Mouse (Mus musculus) fibroblast of lung, adult 2 months (primary cell): ENCODE data around the gene Resp18.

Experiments
- DNase-seq: peaks from one replicate; pipeline ENCODE4 v3.0.0-alpha.2; 2011; ENCODE audit warnings: low read depth

Gene Resp18

DNA sequence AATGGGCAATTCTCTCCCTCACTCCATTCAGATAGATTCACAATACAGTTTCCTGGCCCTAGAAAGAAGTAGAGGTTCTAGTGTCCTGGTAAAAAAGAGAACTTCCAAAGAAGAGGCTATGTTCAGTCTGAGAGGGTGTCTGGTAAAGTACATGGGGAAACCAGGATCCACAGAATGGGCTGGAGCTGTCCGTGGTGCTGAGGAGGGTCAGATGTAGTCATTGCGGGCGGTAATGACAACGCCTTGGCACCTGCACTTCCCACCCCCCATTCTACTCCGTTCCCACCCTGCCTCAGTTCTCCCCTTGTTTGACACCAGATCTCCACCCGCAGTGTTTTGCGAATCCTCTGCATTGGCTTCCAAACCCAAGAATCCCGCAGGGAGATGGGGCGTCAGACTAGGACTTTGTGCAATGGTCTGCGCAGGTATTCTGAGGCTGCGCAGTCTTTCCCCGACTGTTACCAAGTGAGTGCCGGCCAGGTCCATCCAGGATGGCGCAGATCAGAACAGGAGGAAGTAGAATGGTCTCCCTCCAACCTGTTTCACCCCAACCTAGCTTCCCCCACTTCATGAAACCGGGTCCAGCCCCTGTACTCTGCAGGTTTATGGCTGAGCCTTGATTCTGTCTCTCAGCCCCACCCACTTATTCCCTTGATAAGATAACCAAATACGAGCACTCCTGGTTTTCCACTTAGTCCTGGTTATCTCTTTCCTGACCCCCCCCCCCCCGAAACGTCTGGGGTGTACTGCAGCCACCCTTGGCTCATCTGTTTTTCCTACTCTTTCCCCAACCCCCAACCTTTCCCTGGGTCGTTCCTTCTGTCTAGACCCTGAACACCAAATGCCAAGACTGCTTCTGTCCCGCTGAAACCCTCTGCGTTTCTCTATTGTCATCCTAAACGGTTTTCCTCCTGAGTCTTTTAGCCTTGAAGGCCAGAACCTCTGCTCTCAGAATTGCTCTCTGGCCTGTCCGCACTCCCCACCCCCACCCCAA, 723 bp downstream of the Resp18 start:
- DNase-seq = no peak

DNA sequence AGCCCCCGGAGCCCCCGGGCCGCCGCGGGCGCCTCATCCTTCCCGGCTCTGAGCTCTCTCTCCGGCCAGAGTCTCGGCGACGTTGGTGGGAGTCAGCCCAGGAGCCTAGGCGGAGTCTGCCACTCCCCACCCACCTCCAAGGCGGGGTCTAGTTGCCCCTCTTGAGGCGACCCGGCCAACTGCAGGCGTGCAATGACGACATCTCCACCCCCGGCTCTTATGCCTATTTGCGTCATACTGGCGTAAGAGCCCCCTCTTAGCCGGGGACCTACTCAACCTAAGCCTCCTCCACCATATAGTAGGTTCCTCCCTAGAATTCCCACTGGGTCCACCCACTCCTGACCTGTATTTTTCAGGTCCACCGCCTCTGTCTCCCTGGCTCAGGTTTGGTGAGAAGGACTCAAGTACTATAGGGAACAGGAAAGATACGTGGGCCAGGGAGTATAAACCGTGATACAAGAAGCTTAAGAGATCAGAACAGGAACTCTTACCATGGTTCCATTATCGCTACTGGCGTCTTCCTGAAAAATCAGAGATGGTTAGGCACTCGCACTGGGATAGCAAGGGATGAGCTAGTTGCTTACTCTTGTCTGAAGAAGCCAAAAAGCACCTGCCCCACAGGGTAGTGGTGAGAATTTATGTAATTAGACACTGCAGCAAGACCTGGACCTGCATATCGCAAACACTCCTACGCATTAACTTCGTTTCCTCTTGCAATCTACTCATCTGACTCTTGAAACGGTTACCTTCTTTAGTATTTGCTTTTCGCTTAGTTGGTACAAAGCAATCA, 13.9 kb downstream of the Resp18 start, which contains the start of gene Ptprn:
Gene Ptprn (minus strand): TSS at position 412 of the 790 bp plus-strand sequence.
- DNase-seq = no peak

DNA sequence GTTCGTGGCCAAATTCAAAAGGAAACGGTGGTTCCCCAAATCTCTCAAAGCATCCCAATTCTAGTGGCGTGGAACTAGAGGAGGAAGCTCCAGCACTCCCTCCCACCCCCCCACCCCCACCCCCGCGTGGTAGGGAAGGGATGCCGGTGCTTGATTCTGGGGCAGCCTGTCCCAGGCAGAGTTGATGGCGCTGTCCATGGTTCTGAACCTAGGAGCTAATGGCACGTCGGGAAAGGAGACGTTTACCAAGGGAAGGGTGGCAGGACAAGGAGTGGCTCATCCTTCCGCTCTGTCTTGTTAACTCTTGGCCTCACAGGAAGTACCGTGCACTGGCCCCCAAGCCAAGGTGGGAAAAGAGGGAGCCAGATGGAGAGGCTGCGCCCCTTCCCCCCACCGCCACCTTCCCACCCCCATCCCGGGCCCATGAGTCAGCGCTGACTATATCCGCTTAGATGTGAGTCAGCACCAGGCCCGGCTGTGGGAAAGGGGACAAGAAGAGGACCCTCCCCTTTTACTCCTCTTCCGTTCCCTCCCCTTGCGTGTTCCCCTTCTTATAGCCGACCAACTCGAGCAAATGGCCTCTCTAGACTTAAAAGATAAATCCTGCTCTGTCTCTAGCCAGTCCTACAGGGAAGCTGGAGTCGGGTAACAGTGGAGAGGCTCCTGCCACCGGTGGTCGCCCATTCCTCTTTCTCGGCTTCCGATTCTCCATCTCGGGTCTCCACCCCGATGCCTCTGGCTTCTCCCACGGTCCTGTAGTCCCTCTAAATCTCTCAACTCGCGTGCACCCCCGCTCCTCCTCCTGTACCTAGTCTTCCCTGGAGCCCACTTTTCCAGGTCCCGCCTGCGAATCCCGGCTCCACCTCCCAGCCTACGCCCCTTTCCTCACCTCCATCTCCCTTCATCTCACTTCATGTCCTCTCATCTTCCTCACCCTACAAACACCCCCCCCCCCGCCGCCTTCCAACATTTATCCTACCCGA, 15.0 kb downstream of the Resp18 start:
- no peak for DNase-seq

DNA sequence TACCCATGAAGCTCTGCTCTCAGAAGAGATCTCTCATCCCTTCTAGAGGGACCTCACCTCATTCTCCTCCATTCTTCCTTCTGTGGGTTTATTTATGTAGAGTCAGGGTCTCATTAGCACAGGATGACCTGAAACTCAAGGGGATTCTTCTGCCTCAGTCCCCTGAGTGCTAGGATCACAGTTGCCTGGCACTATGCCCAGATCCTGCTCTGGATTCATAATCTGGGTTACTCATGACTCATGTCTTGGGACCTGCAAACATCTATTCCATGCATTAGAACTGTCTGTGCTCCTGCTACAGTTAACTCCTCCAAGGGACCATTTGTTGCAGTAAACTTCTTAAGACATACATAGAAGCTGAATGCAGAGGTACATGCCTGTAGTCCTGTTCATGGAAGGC, 16.9 kb downstream of the Resp18 start:
- DNase-seq = no peak

DNA sequence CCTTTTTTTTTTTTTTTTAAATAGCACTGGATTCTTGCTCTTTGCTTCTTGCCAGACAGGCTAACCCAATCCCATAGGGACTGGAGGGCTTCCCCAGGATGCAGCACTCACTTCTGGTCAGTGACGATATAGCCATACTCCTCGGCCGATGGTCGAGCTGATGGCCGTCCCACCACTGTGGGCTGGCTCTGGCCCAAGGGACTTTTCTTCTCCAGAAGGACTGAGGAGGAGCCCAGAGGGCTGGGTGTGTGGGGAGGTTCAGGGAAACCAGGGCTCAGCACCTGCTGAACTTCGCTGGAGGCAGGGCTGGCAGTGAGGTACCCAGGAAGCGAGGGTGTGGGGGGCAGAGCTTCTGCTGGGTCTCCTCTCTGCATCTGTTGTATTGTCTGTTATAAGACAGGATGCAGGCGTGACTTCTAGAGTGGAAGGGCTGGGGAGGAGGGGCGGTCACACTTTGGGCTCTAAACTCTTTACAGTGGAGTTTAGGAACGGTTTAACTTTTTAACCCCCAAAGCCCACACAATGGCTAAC, 22.6 kb downstream of the Resp18 start:
- no peak for DNase-seq

DNA sequence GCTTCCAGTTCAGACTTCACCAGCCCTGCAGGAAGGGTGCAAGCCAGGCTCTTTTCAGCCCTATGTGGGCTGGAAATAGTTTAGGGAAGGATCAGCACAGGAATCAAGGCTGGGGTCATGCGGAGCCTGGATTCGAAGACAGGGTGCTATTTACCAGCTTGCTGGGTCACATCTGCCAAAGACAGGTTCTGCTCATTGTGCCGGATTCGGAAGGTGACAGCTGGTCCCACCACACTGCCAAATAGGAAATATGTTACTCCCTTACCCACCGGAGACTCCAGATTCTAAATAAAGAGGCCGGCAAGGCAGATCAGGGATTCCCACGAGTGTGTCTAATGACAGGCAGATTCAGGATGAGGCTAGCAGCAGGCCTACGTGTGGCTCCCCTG, 23.6 kb downstream of the Resp18 start:
- no peak for DNase-seq

DNA sequence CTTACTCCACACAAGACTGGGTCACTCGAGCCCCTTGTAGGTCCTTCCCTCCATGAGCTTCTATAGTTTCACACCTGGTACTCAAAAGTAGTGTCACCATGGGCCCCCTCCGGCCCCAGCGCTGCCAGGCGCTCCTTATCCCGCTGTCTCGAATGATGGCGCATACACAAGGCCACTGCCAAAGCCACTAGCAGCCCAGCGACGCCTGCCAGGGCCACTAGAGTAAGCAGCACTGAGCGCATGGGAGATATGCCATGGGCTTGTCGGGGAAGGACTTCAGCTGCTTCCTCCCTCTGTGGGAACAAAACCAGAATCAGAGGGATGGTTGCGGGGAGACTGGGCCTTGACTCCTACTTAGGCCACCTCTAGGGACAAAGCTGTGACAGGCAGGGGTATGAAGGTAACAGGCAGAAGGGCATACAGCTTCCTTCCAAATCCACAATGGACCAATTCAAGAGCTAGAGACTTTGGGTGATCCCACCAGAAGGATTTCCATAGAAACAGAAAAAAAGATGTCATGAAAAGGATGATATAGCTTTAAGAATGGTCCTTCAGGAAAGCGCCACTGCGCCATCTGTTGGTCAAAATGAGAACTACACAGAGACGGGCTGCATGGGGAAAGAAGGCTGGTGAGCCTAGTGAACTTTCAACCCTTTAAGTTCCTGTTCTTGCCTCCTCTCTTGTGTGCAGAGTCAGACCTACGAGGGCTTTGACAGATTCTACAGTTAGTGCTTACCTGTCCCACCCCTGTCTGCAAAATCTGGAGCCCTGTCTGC, 24.2 kb downstream of the Resp18 start:
- no peak for DNase-seq

DNA sequence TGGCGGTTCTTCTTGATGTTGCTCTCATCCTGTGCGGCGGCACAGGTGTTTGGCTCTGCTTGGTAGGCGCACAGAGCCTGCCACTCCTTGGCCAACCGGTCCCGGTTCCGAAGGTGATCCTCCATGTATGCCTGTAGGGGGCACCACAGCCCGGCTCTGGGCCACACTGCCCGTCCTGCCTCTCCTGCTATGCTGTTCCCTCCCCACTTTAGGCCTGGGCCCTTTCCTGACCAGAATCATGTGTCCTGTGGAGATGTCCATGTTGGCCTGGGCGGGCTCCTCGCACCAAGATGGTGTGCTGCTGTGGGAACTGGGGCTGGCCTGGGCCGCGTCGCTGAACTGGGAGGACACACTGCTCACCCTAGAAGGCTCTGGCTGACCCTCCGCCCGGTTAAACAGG, 25.2 kb downstream of the Resp18 start:
- DNase-seq = no peak

DNA sequence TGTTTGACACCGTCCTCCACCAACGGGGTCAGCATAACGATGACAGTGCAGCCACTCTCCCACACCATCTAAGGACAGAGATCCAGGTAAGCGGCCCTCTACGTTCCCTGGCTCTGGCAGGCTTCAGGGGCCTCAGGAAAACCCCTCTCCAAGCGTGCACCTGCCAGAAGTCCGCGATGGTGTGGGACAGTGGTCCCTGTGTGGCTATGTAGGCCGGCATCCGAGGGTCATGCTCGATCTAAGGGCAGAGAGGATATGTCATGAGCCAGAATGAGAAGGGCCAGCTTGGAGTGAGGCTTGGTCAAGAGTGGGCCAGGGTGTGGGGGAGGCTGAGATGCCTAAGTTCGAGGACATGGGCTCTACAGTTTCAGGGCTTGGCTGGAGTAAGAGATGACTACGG, 25.9 kb downstream of the Resp18 start:
- no peak for DNase-seq

DNA sequence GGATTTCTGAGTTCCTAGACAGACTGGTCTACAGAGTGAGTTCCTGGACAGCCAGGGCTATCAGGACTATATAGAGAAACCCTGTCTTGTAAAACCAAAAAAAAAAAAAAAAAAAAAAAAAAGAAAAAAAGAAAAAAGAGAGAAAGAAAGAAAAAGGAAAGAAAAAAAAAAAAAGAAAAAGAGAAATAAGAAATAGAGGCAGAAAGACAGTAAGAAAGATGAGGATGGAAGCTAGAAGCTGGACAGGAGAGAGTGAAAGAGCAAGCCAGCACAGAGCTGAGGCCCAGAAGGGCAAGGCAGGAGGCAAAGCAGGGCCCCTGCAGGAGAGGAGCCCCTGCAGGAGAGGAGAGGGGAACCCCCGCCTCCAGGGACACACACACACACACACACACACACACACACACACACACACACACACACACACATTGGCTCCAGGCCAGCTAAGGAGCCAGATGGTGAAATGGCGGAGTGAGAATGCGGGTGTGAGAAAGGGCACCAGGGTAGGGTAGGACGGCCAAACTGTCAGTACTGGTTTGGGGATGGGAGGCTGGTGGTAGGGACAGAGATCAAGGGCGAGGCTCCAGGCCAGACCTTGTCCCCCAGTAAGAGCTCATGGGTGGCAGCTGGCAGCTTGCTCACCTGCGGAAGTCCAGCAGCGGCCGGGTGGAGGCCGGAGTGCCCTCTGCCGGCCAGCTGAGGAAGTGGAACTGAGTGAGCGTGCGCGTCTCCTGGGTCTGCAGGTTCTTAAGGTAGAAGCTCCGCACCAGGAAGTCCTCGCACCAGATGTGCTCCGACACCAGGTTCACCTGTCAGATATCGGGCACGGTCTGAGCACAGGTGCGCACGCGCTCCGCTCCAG, 26.9 kb downstream of the Resp18 start:
- DNase-seq = no peak

DNA sequence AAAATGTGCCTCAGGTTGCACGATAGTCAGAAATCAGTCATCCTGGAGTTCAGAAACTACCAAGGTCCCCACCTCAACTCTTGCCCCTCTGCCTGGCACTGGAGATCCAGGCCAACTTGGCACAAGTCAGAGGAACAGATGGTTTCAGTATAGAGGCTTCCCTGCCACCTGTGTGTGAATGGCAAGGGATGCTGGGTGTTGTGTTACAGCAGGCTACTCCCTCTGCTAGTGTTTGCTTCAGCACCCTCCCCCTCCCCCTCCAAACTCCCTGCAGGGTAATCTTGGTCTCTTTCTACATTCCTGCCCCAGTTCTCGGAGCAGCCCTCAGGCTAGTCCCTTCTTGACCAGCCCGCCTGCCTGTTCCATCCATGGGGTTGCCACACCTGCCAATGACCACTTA, 27.7 kb downstream of the Resp18 start:
- DNase-seq = no peak

DNA sequence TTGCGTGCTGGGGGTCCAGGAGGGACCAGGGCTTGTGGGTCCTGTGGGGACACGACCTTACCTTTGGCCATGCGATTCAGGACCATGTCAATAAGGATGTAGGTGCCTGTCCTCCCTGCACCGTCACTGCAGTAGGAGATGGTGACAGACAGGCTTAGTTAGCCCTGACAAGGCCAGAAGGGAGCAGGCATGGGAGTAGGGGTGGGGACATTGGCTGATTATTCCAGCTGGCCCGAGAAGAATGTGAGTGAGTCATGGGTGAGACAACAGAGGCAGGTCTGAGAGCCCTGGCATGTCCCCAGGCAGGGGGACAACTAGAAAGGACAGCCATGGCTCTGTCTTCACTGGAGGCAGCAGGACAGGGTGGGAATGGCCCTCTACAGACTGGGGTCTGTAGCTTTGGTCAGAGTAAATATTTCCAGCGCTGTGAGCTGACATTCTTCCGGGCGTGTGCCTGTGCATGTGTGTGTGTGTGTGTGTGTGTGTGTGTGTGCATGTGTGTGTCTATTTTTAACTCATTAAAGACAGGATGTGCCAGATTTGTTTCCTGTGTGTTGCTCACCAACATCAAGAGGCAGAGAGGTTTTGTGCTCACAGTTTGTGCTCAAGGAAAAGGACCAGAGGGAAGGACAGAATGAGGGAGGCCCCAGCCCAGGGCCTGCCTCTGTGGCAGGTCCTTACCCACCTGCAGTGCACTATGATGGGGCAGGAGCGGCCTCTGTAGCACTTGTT, 30.0 kb downstream of the Resp18 start:
- no peak for DNase-seq

DNA sequence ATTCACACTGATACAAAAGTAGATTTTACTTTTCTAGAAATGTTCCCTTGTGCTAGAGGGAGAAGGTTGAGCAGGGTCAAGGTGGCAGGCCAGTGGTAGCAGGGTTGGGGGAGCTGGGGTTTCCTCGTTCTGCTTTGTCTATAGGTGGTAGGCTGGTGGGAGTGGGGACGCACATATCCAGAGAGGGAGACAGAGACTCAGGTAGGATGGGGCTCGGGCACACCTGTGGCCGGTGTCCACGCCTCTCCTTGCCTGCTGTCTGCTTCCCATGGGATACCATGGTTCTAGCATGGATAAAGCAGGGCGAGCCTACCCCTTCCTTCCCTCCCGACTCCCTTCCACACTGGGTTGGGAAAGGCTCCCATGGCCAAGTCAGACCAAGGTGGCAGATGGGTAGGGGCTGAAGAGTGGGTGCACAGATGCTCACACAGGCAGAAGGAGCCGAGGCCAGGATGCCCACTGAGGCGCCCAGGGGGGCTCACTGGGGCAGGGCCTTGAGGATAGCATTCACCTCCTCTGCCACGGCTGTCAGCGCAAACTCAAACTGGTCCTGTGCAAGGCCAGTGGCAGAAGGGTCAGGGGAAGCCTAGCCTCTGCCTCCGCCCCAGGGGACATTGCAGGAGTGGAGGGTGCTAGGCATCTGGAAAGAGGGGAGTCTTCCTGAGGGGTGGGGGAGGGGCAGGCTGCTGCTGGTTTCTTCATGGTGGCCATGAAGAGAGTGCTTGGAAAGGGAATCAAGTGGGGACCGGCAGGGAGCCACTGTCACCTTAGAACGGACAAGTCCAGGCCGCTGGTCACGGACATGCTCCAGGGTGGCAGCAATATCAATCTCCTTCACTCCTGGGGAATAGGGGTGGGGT, 30.9 kb downstream of the Resp18 start:
- DNase-seq = no peak

DNA sequence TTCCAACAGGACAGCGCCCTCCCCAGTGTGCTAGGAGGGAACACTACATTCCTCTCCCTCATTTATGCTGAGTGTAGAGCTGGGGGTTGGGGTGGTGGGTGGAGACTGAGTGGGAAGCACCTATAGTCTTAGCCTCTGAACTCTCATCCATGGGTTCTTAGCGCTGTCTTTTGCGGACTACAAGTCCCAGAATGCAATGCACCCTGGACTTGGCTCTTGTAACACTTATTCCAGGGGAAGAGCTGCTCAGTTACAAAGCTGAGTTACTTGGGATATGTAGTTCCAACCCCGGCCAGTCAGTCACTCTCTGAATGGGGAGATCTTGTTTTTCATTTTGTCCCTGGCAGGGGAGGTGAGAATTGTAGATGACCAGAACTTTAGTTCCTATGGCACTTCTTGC, 33.4 kb downstream of the Resp18 start:
- DNase-seq = no peak

DNA sequence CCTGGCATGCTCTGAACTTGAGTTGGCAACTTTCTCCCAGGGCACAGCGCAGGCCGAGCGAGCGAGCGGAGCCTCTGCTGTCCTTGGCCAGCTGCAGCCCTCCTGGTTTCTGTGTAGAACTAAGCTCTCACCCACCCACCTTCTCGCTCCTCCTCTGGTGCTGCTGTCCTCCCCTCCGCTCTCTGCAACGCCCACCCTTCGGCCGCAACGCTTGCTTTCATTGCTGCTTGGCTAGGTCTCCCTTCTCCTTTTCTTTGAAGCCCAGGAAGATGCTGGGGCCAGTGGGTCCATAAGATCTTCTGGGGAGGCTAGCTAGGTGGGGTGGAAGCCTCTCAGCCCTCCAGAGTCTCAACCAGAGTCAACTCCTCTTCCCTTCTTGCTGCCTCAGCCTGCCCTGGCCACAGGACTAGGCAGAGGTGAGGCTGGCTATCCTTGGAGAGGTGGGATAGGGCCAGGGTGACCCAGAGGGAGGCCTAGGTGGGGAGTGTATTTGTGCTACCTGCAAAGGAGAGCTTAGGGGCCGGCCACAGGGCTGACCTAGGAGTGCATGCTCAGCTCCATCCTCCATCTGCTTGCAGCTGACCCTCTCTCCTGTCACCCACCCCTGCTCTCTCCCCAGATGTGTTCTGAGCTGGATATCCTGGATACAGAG, 33.9 kb downstream of the Resp18 start:
- no peak for DNase-seq

DNA sequence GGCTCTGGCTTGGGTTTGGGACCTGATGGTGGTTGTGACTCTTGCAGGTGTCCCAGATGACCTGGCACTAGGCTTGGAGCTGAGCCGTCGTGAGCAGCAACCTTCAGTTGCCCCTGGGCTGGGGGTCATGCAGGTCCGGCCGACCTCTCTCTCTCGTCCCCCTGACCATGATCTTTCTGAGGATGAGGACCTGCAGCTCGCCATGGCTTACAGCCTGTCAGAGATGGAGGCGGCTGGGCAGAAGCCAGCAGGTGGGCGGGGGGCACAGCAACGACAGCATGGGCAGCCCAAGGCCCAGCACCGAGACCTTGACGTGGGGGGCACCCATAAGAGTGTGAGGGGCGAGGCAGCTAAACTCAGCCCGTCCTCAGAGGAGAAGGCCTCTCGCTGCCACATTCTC, 34.8 kb downstream of the Resp18 start:
- DNase-seq = no peak

DNA sequence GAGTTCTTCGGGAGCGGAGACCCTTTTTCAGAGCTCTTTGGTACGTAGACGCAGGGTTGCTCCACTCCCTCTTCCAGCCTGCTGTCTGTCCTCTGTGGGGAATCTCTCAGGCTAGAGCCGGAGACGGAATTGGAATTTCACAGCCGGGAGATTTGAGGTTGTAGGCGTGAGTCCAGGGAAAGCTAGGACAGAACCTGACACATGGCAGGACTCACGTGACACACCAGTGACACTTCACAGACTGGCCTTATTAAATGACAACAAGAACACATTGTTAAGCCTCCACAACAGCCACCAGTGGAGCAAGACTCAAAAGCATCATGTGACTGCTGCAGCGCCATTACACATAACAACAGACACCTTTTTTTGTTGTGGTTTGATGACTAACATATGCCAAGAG, 38.6 kb downstream of the Resp18 start:
- DNase-seq = no peak
